10 mouse cellular contexts compared by ENCODE assay signal in the genomic region with DNA sequence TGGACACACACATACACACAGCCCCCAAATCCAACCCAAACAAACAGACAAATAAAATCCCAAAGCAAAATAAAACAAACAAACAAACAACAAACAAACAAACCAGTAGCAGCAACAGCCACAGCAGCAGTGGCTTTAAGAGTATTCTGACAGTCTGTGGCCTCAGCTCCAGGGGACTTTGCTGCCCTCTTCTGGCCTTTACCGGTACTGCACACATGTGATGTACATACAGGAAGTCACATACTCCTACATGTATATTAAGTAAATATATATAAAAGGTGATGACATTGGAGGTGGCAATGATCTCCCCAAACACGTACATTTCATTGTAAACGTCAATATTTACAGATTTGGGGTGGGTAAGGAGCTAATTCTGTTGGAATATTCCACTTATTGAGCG. TPM values are rescaled to one million over a fixed set of nuclear protein-coding genes. Genes with fewer than 3 reads are reported as not detected.
DNase-seq lines count a peak whose midpoint lies in the region; TF ChIP-seq lines count a peak whose summit lies in the region.
"Had no signal": no experiment of that assay in that cellular context is flagged by ENCODE, and none has a peak within 500 bp of the region (broad histone marks: within the 10 kb centered on the region; RNA-seq: fewer than 3 reads in every experiment).

No protein-coding gene starts in this region.

- H3K4me3 ChIP-seq in cerebellum, adult 2 months (replicated peaks; ENCODE audit: insufficient read depth, low read depth, low read length): no peak overlapping the region
- no peak overlapping the region for H3K4me3 ChIP-seq in left cerebral cortex, adult 2 months
- H3K4me3 ChIP-seq: embryonic facial prominence, embryonic 12.5 days had no signal

- intact Hi-C loops in left cerebral cortex, adult 2 months (cut with DNase I): loop anchor here (5.0 to 10.0 kb wide), 4 partner anchors 676 to 1958 kb away; no protein-coding TSS in a partner anchor
- intact Hi-C loops in left cerebral cortex, postnatal 36 days (cut with DNase I): no loop called here
- intact Hi-C loops in heart, postnatal 25 days (cut with DNase I): loop anchor here (10.0 kb wide), 1 partner anchor 1468 kb away; no protein-coding TSS in a partner anchor

- no peaks in the 10 kb centered on the region for H3K27me3 ChIP-seq in cerebellum, adult 2 months (ENCODE audit: control insufficient read depth, insufficient read depth, low read length)

- H3K4me1 ChIP-seq in cerebellum, adult 2 months (ENCODE audit: control insufficient read depth, insufficient read depth, low read length): no peaks in the 10 kb centered on the region

- no peak for TF ChIP-seq POLR2A in cerebellum, adult 2 months (IDR thresholded peaks at IDR 0.05; ENCODE audit: borderline replicate concordance, insufficient read depth, low read length)

- H3K27ac ChIP-seq in cerebellum, adult 2 months (ENCODE audit: insufficient read depth, low read length): no peak overlapping the region
- H3K27ac ChIP-seq in left cerebral cortex, adult 2 months: no peak overlapping the region
- H3K27ac ChIP-seq: embryonic facial prominence, embryonic 12.5 days had no signal

- no peak for DNase-seq in cerebellum, adult 2 months
- no peak for DNase-seq in cerebellum, adult 8-10 months
- no peak for DNase-seq in left cerebral cortex, adult 2 months (ENCODE audit: extremely low spot score in 1 of 2, low spot score in 2 of 2)
- no peak for DNase-seq in left cerebral cortex, adult 18-20 months (ENCODE audit: low spot score in 2 of 2)
- DNase-seq in NIH3T3 (ENCODE audit: low read depth): peak; percentile 57
- DNase-seq in naive thymus-derived CD4-positive, alpha-beta T cell, adult 2 months (ENCODE audit: low read depth): peak; percentile 49
- no peak for DNase-seq in left cerebral cortex, postnatal 36 days (ENCODE audit: low spot score in 2 of 2)
- no peak for DNase-seq in heart, postnatal 25 days (ENCODE audit: low spot score)

- TF ChIP-seq CTCF in cerebellum, adult 2 months (IDR thresholded peaks at IDR 0.05; ENCODE audit: borderline replicate concordance, insufficient read depth, low read depth, low read length): peak; percentile 29; the same call in 1 of the 2 replicates
- TF ChIP-seq CTCF in left cerebral cortex, adult 2 months (IDR thresholded peaks at IDR 0.05): peak; percentile 54

- 79% methylated on average over 4 of the region's 4 CpGs for WGBS in cerebellum, adult 2 months

RNA-seq across cellular contexts. Expression of gene Tmem132b, which starts 5.1 kb away (rescaled TPM):
- 4.7 and 5.9 TPM in 2 replicates for polyA plus RNA-seq in cerebellum, adult 2 months (2012; rRNA removed)
- total RNA-seq in left cerebral cortex, adult 2 months (2021): 100 to 1,000 TPM; 135 to 141 TPM
- total RNA-seq in left cerebral cortex, adult 18-20 months (2021): 100 to 1,000 TPM; 116 to 123 TPM
- total RNA-seq in left cerebral cortex, postnatal 36 days (2021): 100 to 1,000 TPM; 140 to 144 TPM
- total RNA-seq in heart, postnatal 25 days (2021): not detected
- polyA plus RNA-seq: heart, embryonic 14.5 days had no signal

RNA-seq across cellular contexts. Expression of gene Aacs, which starts 50.9 kb away (rescaled TPM):
- 47.4 and 48.5 TPM in 2 replicates for polyA plus RNA-seq in cerebellum, adult 2 months (2012; rRNA removed)
- 10 to 100 TPM; 43.7 to 48.0 TPM for total RNA-seq in left cerebral cortex, adult 2 months (2021)
- total RNA-seq in left cerebral cortex, adult 18-20 months (2021): 10 to 100 TPM; 45.7 to 49.5 TPM
- 10 to 100 TPM; 41.0 to 51.2 TPM for total RNA-seq in left cerebral cortex, postnatal 36 days (2021)
- total RNA-seq in heart, postnatal 25 days (2021): 1 to 10 TPM; 3.0 to 4.1 TPM

Comparison
In these comparisons a context has a peak if more than half of its experiments do, and no peak if none do; other contexts are left out.
1. DNase-seq: peak in NIH3T3 (single experiment) and naive thymus-derived CD4-positive, alpha-beta T cell, adult 2 months (single experiment); none in cerebellum, adult 2 months (0 of 2), cerebellum, adult 8-10 months (single experiment), left cerebral cortex, adult 2 months (0 of 2), left cerebral cortex, adult 18-20 months (0 of 2), left cerebral cortex, postnatal 36 days (0 of 2) and heart, postnatal 25 days (single experiment).
2. RNA of gene Tmem132b, which starts 5.1 kb away (total RNA-seq): 140 to 144 TPM in left cerebral cortex, postnatal 36 days, 135 to 141 TPM in left cerebral cortex, adult 2 months and 116 to 123 TPM in left cerebral cortex, adult 18-20 months; not detected in heart, postnatal 25 days; every median in the first group is over 100 times any median in the second.
3. RNA of gene Aacs, which starts 50.9 kb away (total RNA-seq): 41.0 to 51.2 TPM in left cerebral cortex, postnatal 36 days, 45.7 to 49.5 TPM in left cerebral cortex, adult 18-20 months and 43.7 to 48.0 TPM in left cerebral cortex, adult 2 months; 3.0 to 4.1 TPM in heart, postnatal 25 days; every median in the first group is over 4 times any median in the second.